Mouse (Mus musculus): ENCODE results near the gene Dohh. TPM values are rescaled to one million over a fixed set of nuclear protein-coding genes. Genes with fewer than 3 reads are reported as not detected.

Dohh gene
- polyA plus RNA-seq, 1 experiment from 2014 or later, result 47.5 TPM

GRCm38 (mm10) chr10:81345162-81345534 lies 39.1 kb upstream of the Dohh start:
- Histone ChIP-seq H3K9me3 (replicated peaks; ENCODE audit: control insufficient read depth, low read length) (no peaks in the 10 kb centered on the region), H3K4me1 (ENCODE audit: control insufficient read depth, insufficient read depth, low read length) (peaks cover 36% of the 10 kb centered on the region), H3K27me3 (ENCODE audit: control insufficient read depth, insufficient read depth, low read length) (peaks cover 36% of the 10 kb centered on the region), H3K4me2 (no peak overlapping the region), H3K36me3 (ENCODE audit: control insufficient read depth, insufficient read depth, low read length) (peaks cover 11% of the 10 kb centered on the region; the same call in 1 of the 2 replicates), H3K4me3 (ENCODE audit: low read depth, low read length) (no peak overlapping the region), H3K9ac (ENCODE audit: low read depth, low read length) (no peak overlapping the region), H3K27ac (ENCODE audit: low read depth, low read length) (no peak overlapping the region)
- 72% methylated on average over 4 of the region's 4 CpGs for WGBS (ENCODE audit: insufficient replicate concordance)
- no peak for ATAC-seq (replicated peaks; ENCODE audit: insufficient number of reproducible peaks, low FRiP score, low TSS enrichment)

DNA sequence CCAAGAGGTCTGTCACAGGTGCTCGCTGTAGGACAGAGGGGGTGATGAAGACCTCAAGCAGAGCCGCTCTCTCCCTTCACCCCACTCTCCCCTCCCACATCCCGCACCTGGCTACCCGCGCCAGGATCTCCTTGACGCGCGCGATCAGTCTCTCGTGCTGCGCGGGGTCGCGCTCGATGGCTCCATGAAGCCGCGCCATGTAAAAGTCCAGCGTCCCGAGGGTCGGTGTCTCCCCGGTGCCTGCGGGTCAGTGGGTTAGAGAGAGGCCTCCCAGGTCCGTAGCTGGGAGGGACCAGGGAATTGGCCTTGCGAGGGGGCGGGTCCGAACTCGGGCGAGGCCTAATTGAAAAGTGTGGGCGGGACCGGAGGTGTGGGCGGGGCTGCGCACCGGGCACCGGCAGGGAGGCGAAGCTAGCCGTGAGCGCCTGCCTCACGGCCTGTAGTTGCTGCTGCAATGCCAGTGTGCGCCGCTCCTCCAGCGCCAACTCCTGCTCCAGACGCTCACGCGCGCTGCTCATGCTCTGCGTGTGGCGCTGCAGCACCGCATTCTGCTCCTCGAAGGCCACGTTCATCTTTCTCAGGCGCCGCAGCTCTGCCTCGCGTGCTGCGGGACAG lies 37.7 kb upstream of the Dohh start:
- Histone ChIP-seq H3K36me3 (ENCODE audit: control insufficient read depth, insufficient read depth, low read length) (peaks cover 11% of the 10 kb centered on the region; the same call in 1 of the 2 replicates), H3K4me3 (ENCODE audit: low read depth, low read length) (peak overlapping the region; percentile 32), H3K4me2 (peak overlapping the region; percentile 61), H3K27ac (ENCODE audit: low read depth, low read length) (0 out of 2 replicates have a peak overlapping the region, but pooled peaks have one; percentile 29), H3K4me1 (ENCODE audit: control insufficient read depth, insufficient read depth, low read length) (peaks cover 42% of the 10 kb centered on the region), H3K9me3 (replicated peaks; ENCODE audit: control insufficient read depth, low read length) (no peaks in the 10 kb centered on the region), H3K9ac (ENCODE audit: low read depth, low read length) (no peak overlapping the region), H3K27me3 (ENCODE audit: control insufficient read depth, insufficient read depth, low read length) (peaks cover 28% of the 10 kb centered on the region)
- peak; percentile 14; the same call in 1 of the 2 replicates for ATAC-seq (replicated peaks; ENCODE audit: insufficient number of reproducible peaks, low FRiP score, low TSS enrichment)
- WGBS (ENCODE audit: insufficient replicate concordance), result 6% methylated on average over 54 of the region's 55 CpGs

GRCm38 (mm10) chr10:81349146-81349545 lies 35.1 kb upstream of the Dohh start:
- H3K27me3 ChIP-seq (ENCODE audit: control insufficient read depth, insufficient read depth, low read length), result 0 out of 2 replicates have a peak, but pooled peaks cover 7% of the 10 kb centered on the region

DNA sequence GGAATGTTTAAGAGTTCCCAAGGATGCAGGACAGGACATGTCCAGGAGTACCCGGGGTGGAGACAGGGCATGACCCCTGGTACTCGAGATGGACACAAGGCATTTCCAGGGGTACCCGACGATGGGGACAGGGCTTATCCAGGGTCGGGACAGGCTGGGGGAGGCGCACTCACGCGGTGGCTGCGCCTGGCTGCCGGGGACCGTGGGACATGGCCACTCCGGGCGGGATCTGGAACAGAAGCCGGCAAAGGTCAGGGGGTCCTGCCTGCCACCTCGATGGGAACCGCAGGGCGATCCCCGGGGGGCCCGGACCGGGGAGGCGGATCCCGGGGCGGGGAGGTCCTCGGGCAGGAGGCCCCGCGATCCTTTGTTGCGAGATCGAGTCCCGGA lies 34.3 kb upstream of the Dohh start:
- Histone ChIP-seq H3K4me1 (ENCODE audit: control insufficient read depth, insufficient read depth, low read length) (peaks cover 37% of the 10 kb centered on the region), H3K4me3 (ENCODE audit: low read depth, low read length) (peak overlapping the region; percentile 85), H3K9me3 (replicated peaks; ENCODE audit: control insufficient read depth, low read length) (no peaks in the 10 kb centered on the region), H3K4me2 (peak overlapping the region; percentile 95), H3K36me3 (ENCODE audit: control insufficient read depth, insufficient read depth, low read length) (peaks cover 11% of the 10 kb centered on the region; the same call in 1 of the 2 replicates), H3K27ac (ENCODE audit: low read depth, low read length) (peak overlapping the region; percentile 80), H3K27me3 (ENCODE audit: control insufficient read depth, insufficient read depth, low read length) (0 out of 2 replicates have a peak, but pooled peaks cover under 1% of the 10 kb centered on the region), H3K9ac (ENCODE audit: low read depth, low read length) (peak overlapping the region; percentile 93)
- ATAC-seq (replicated peaks; ENCODE audit: insufficient number of reproducible peaks, low FRiP score, low TSS enrichment), result peak; percentile 8
- under 1% methylated on average over 29 of the region's 29 CpGs for WGBS (ENCODE audit: insufficient replicate concordance)

More at GRCm38 (mm10) chr10:81349146-81349545, 35.1 kb upstream of the Dohh start:
- Histone ChIP-seq H3K4me3 (ENCODE audit: low read depth, low read length) (peak overlapping the region; percentile 85), H3K4me1 (ENCODE audit: control insufficient read depth, insufficient read depth, low read length) (peaks cover 37% of the 10 kb centered on the region), H3K9ac (ENCODE audit: low read depth, low read length) (peak overlapping the region; percentile 93), H3K27ac (ENCODE audit: low read depth, low read length) (peak overlapping the region; percentile 80), H3K9me3 (replicated peaks; ENCODE audit: control insufficient read depth, low read length) (no peaks in the 10 kb centered on the region), H3K4me2 (peak overlapping the region; percentile 95), H3K36me3 (ENCODE audit: control insufficient read depth, insufficient read depth, low read length) (peaks cover 11% of the 10 kb centered on the region; the same call in 1 of the 2 replicates)
- 5% methylated on average over 12 of the region's 12 CpGs for WGBS (ENCODE audit: insufficient replicate concordance)
- peak; percentile 33; the same call in 1 of the 2 replicates for ATAC-seq (replicated peaks; ENCODE audit: insufficient number of reproducible peaks, low FRiP score, low TSS enrichment)

DNA sequence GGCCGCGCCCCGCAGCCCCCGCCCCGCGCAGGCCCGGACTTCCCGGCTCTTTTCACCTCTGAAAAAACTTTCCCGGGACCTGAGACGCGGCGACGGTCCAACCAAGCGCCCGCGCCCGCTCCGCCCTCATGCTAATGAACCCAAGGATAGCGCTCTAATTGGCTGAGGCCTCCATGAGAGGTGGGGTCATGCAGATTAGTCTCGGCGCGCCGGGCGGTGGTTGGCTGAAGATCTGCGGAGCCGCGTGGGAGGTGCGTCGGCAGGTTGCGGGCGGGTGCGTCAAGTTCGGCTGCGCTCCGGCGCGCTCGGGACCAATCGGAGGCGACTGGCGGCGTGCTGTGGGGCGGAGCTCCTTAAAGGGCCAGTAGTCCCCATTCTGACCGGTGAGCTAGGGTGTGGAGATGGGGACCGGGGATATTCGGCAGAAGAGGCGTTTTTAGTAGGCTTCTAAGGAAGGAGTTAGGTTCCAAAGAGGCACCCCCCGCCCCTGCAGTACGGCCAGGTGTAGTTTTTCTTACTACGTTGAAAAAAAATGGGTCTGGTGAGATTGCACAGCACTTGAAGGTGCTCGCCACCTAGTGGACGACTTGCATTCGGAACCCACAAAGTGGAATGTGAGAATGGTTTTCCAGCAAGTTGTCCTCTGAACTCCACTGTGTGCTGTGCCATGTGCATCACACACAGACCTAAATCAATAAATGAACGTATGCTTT lies 33.7 kb upstream of the Dohh start, which contains the start of gene Hmg20b:
Gene Hmg20b (minus strand): TSS at position 130 of the 713 bp plus-strand sequence.
- H3K4me1 ChIP-seq (ENCODE audit: control insufficient read depth, insufficient read depth, low read length), result peaks cover 37% of the 10 kb centered on the region

GRCm38 (mm10) chr10:81351678-81352291 lies 32.4 kb upstream of the Dohh start:
- Histone ChIP-seq H3K36me3 (ENCODE audit: control insufficient read depth, insufficient read depth, low read length) (peaks cover 11% of the 10 kb centered on the region; the same call in 1 of the 2 replicates), H3K27me3 (ENCODE audit: control insufficient read depth, insufficient read depth, low read length) (no peaks in the 10 kb centered on the region), H3K9ac (ENCODE audit: low read depth, low read length) (peak overlapping the region; percentile 54; the same call in 1 of the 2 replicates), H3K27ac (ENCODE audit: low read depth, low read length) (peak overlapping the region; percentile 41), H3K4me3 (ENCODE audit: low read depth, low read length) (no peak overlapping the region), H3K4me2 (peak overlapping the region; percentile 47), H3K9me3 (replicated peaks; ENCODE audit: control insufficient read depth, low read length) (no peaks in the 10 kb centered on the region), H3K4me1 (ENCODE audit: control insufficient read depth, insufficient read depth, low read length) (peaks cover 34% of the 10 kb centered on the region)
- ATAC-seq (replicated peaks; ENCODE audit: insufficient number of reproducible peaks, low FRiP score, low TSS enrichment), result no peak
- WGBS (ENCODE audit: insufficient replicate concordance), result 15% methylated on average over 9 of the region's 9 CpGs

More for the DNA sequence above, 33.7 kb upstream of the Dohh start, which contains the start of gene Hmg20b:
- Histone ChIP-seq H3K4me2 (peak within 1 kb of the TSS; percentile 95), H3K4me3 (ENCODE audit: low read depth, low read length) (peak within 1 kb of the TSS; percentile 85), H3K9ac (ENCODE audit: low read depth, low read length) (peak within 1 kb of the TSS; percentile 93), H3K9me3 (replicated peaks; ENCODE audit: control insufficient read depth, low read length) (no peaks in the 10 kb centered on the region), H3K27me3 (ENCODE audit: control insufficient read depth, insufficient read depth, low read length) (no peaks in the 10 kb centered on the region), H3K36me3 (ENCODE audit: control insufficient read depth, insufficient read depth, low read length) (peaks cover 11% of the 10 kb centered on the region; the same call in 1 of the 2 replicates), H3K27ac (ENCODE audit: low read depth, low read length) (peak within 1 kb of the TSS; percentile 80)
- ATAC-seq (replicated peaks; ENCODE audit: insufficient number of reproducible peaks, low FRiP score, low TSS enrichment), result peak; percentile 88
- under 1% methylated on average over 54 of the region's 54 CpGs for WGBS (ENCODE audit: insufficient replicate concordance)

- H3K27me3 ChIP-seq (ENCODE audit: control insufficient read depth, insufficient read depth, low read length), result no peaks in the 10 kb centered on the region
- H3K36me3 ChIP-seq (ENCODE audit: control insufficient read depth, insufficient read depth, low read length), result no peaks in the 10 kb centered on the region
- no peak overlapping the region for H3K4me2 ChIP-seq
- ATAC-seq (replicated peaks; ENCODE audit: insufficient number of reproducible peaks, low FRiP score, low TSS enrichment), result no peak
- H3K4me1 ChIP-seq (ENCODE audit: control insufficient read depth, insufficient read depth, low read length), result peaks cover 25% of the 10 kb centered on the region
- WGBS (ENCODE audit: insufficient replicate concordance), result 55% methylated on average over 9 of the region's 9 CpGs
- no peak overlapping the region for H3K4me3 ChIP-seq (ENCODE audit: low read depth, low read length)
- no peaks in the 10 kb centered on the region for H3K9me3 ChIP-seq (replicated peaks; ENCODE audit: control insufficient read depth, low read length)
- no peak overlapping the region for H3K27ac ChIP-seq (ENCODE audit: low read depth, low read length)
- H3K9ac ChIP-seq (ENCODE audit: low read depth, low read length), result no peak overlapping the region
Observed at GRCm38 (mm10) chr10:81354738-81355477, 29.3 kb upstream of the Dohh start.

DNA sequence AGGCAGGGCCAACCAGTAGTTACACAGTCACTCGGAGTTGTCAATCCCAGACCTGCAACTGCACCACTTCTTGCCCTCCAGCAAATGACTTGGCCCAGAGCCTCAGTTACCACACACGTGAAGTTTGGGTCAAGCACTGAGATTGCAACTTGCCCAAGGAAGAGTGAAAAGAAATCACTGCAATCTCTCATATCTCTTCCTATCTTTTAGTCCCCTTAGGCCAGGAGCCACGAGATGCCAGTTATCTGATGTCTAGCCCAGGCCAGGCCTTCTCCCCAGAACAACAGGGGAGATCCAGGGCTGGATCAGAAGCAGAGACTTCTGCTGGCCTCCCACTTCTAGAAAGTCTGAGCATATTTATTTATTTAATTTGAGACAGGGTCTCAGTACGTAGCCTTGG lies 28.7 kb upstream of the Dohh start:
- H3K27ac ChIP-seq (ENCODE audit: low read depth, low read length), result no peak overlapping the region
- peaks cover 26% of the 10 kb centered on the region for H3K4me1 ChIP-seq (ENCODE audit: control insufficient read depth, insufficient read depth, low read length)
- H3K9me3 ChIP-seq (replicated peaks; ENCODE audit: control insufficient read depth, low read length), result no peaks in the 10 kb centered on the region
- 73% methylated on average over 4 of the region's 4 CpGs for WGBS (ENCODE audit: insufficient replicate concordance)
- H3K4me2 ChIP-seq, result no peak overlapping the region
- H3K27me3 ChIP-seq (ENCODE audit: control insufficient read depth, insufficient read depth, low read length), result no peaks in the 10 kb centered on the region
- H3K4me3 ChIP-seq (ENCODE audit: low read depth, low read length), result no peak overlapping the region
- no peak for ATAC-seq (replicated peaks; ENCODE audit: insufficient number of reproducible peaks, low FRiP score, low TSS enrichment)
- H3K36me3 ChIP-seq (ENCODE audit: control insufficient read depth, insufficient read depth, low read length), result no peaks in the 10 kb centered on the region
- no peak overlapping the region for H3K9ac ChIP-seq (ENCODE audit: low read depth, low read length)

Data from heart, embryonic 11.5 days (tissue).